Mouse (Mus musculus): ENCODE data around the gene Glmn. TPM values are rescaled to one million over a fixed set of nuclear protein-coding genes. Genes with fewer than 3 reads are reported as not detected.

Gene Glmn
- polyA plus RNA-seq, 1 experiment = not detected

- H3K27ac ChIP-seq (ENCODE audit: insufficient read depth, low read depth, low read length) = no peak within 1 kb of the TSS
- WGBS = 86% methylated on average over 4 of the region's 4 CpGs
- TF ChIP-seq POLR2A (IDR thresholded peaks at IDR 0.05; ENCODE audit: insufficient read depth, low read depth, low read length) = no peak
- no peak for TF ChIP-seq CTCF (IDR thresholded peaks at IDR 0.05; ENCODE audit: insufficient read depth, low read depth, low read length)
- no peak within 1 kb of the TSS for H3K4me3 ChIP-seq (ENCODE audit: insufficient read depth, low read depth, low read length)
- H3K4me1 ChIP-seq (ENCODE audit: control insufficient read depth, insufficient read depth, low read length) = no peaks in the 10 kb centered on the region; the same call in 1 of the 2 replicates
Observed at GRCm38 (mm10) chr5:107507321-107507720, 90.4 kb downstream of the Glmn start, which contains the start of gene Gm42669. TSS of gene Gm42669 (plus strand) at chr5:107507621.

- Histone ChIP-seq H3K27ac (ENCODE audit: insufficient read depth, low read depth, low read length) (no peak overlapping the region), H3K4me1 (ENCODE audit: control insufficient read depth, insufficient read depth, low read length) (no peaks in the 10 kb centered on the region; the same call in 1 of the 2 replicates), H3K4me3 (ENCODE audit: insufficient read depth, low read depth, low read length) (no peak overlapping the region)
- WGBS = 74% methylated on average over 1 of the region's 1 CpGs
- TF ChIP-seq POLR2A (IDR thresholded peaks at IDR 0.05; ENCODE audit: insufficient read depth, low read depth, low read length) (no peak), CTCF (IDR thresholded peaks at IDR 0.05; ENCODE audit: insufficient read depth, low read depth, low read length) (no peak)
Observed at GRCm38 (mm10) chr5:107500741-107501140, 96.9 kb downstream of the Glmn start.

GRCm38 (mm10) chr5:107499891-107500535 is 97.7 kb downstream of the Glmn start:
- no peaks in the 10 kb centered on the region; the same call in 1 of the 2 replicates for H3K4me1 ChIP-seq (ENCODE audit: control insufficient read depth, insufficient read depth, low read length)
- no peak overlapping the region for H3K4me3 ChIP-seq (ENCODE audit: insufficient read depth, low read depth, low read length)
- 78% methylated on average over 5 of the region's 5 CpGs for WGBS
- no peak for TF ChIP-seq CTCF (IDR thresholded peaks at IDR 0.05; ENCODE audit: insufficient read depth, low read depth, low read length)
- TF ChIP-seq POLR2A (IDR thresholded peaks at IDR 0.05; ENCODE audit: insufficient read depth, low read depth, low read length) = no peak
- no peak overlapping the region for H3K27ac ChIP-seq (ENCODE audit: insufficient read depth, low read depth, low read length)

Other genes starting within 250 kb of the Glmn start
- not detected in 2 replicates for gene Ephx4, start 195.2 kb downstream of the Glmn start, polyA plus RNA-seq (2012; ENCODE audit: insufficient read depth, insufficient read length, low replicate concordance, missing spikeins)
- gene Lpcat2b, start 166.3 kb downstream of the Glmn start, polyA plus RNA-seq (2012; ENCODE audit: insufficient read depth, insufficient read length, low replicate concordance, missing spikeins) = not detected in 2 replicates
- gene Btbd8, start 159.9 kb downstream of the Glmn start, polyA plus RNA-seq (2012; ENCODE audit: insufficient read depth, insufficient read length, low replicate concordance, missing spikeins) = not detected in 2 replicates
- not detected in 2 replicates for gene Gm42669, start 90.3 kb downstream of the Glmn start, polyA plus RNA-seq (2012; ENCODE audit: insufficient read depth, insufficient read length, low replicate concordance, missing spikeins)
- not detected in 2 replicates for gene 1700028K03Rik, start 63.2 kb downstream of the Glmn start, polyA plus RNA-seq (2012; ENCODE audit: insufficient read depth, insufficient read length, low replicate concordance, missing spikeins)
- gene Rpap2, start 515 bp downstream of the Glmn start, polyA plus RNA-seq (2012; ENCODE audit: insufficient read depth, insufficient read length, low replicate concordance, missing spikeins) = not detected in 2 replicates
- not detected in 2 replicates for gene Gfi1, start 128.1 kb upstream of the Glmn start, polyA plus RNA-seq (2012; ENCODE audit: insufficient read depth, insufficient read length, low replicate concordance, missing spikeins)
- not detected in 2 replicates for gene Ube2d2b, start 232.2 kb upstream of the Glmn start, polyA plus RNA-seq (2012; ENCODE audit: insufficient read depth, insufficient read length, low replicate concordance, missing spikeins)

All from olfactory bulb, adult 2 months (tissue).